Mouse (Mus musculus) left cerebral cortex, postnatal 10 days (tissue): Measurements from ENCODE around the gene Zhx3. TPM values are rescaled to one million over a fixed set of nuclear protein-coding genes. Genes with fewer than 3 reads are reported as not detected.

ENCODE experiments used
- DNase-seq, 2 experiments: peaks; one replicate each; pipeline ENCODE4 v3.0.0; 2021 to 2022; ENCODE audit warnings: low spot score in 2 of 2, mixed read lengths in 1 of 2; ENCODE audit errors: extremely low spot score in 1 of 2
- intact Hi-C: fragments of 180-260 bp; cut with DNase I; formaldehyde crosslinking; loops from one replicate; pipeline ENCODE4 v1.15.1; 2025
- total RNA-seq, 2 experiments: library from RNA; stranded (reverse); gene quantifications; 2 replicates each; pipeline ENCODE4 v1.2.3; 2021

Zhx3 gene
- total RNA-seq, 2 experiments from 2014 or later = 66.7 to 78.4 TPM

DNA sequence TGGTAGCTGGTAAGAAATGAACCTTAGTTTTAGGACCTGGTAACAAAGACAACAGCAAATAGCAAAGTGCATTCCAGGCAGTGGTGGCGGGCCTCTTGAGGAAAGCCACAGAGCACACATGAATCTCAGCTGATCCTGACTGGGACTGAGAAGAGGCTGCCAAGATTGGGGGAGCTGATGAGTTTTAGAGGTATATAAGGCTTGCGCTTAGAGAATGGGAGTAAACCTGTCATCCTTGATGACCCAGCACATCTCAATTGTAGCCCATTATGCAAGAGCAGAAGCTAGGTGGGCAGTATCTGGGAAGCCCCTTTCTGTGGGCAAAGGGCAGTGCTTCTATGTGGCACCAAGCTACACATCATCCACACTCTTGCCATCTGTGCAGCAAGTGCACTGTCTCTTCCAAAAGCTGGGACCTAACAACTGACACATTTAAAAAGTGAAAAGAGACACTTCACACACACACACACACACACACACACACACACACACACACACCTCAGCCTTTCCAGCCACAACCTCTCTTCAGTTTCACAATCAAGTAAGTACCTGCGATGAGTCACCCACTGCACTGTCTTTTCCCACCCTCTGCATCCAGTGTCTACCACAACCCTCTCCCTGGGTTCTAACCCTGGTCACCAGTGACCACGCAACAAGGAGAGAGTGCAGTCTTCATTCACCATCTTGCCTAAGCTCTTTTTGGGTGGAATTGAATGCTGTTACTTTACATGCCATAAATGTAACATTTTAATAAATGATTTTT lies 149.0 kb downstream of the Zhx3 start:
- intact Hi-C loops = no loop called here
- no peak for DNase-seq

DNA sequence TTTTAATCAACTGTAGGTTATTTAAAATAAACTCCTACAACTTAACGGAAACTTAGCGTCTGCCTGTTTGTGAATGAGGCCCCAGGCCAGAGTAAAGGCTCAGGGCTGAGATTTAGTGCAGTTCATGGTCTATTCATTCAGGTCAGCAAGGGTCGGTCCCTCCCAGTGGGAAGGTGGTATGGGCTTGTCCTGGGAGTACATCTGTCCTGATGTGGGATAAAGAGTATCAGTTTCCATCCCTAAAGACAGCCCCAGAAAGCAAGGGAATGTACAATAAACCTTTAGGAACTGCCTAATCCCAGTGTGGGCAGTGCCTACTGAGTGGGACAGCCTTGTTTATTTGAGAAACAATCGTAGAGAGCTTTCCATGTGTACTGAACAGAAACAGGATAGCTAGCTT lies 150.1 kb downstream of the Zhx3 start:
- DNase-seq = no peak
- intact Hi-C loops = no loop called here

DNA sequence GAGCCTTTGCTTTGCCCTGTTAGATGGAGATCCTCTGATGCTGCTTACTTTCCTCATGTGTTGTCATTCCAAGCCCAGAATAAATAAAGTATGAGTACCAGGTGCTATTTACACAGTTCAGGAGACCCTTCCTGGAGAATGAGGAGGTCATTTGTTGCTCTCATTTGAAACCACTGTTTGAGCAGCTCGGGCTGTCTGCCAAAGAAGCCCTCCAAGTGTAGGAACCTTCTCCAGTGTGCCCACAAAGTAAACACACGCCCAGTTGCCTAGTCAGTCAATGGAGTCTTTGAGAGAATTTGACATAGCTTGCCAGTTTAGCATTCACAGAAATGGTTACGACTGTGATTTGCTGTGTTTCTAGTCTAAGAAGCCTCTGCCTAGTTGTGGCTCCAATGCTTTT lies 154.0 kb downstream of the Zhx3 start:
- intact Hi-C loops = no loop called here
- no peak for DNase-seq

DNA sequence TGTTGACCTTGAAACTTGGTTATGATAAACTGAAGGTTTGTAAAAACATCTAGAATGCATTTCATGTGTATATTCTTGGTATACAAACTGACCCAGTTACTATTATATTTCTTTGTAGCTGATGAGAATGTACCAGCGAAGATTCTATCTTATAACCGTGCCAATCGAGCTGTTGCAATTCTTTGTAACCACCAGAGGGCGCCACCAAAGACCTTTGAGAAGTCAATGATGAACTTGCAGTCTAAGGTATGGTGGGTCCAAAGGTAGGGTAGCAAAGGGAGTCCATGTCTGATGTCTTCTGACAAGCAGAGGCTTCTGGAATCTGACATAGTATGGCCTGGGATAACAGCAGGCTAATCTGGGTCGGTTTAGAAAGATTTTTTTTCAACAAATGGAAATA lies 155.5 kb downstream of the Zhx3 start:
- intact Hi-C loops = no loop called here

DNA sequence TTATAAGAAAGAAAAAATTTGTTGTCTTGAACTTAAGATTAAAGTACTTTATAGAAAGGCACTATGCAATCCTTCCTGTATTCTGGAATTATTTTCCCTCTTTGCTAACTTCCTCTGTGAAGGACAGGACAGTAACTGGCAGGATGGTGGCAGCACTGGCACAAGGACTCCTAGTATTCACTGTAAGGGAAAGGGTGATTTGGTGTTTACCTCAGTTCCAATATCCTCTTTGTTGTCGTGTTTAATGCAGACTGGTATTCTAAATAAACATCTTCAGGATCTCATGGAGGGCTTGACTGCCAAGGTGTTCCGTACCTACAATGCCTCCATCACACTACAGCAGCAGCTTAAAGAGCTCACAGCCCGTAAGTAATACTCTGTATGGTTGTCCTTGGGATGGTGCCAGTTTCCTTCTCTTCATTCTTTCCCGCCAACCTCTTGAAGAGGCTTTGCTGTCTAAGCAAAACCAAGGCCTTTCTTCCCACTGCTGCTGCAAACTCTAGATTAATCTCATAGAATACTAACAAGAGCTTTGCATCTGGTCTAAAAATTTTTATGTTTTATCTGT lies 157.3 kb downstream of the Zhx3 start:
- DNase-seq = no peak
- intact Hi-C loops = no loop called here

More for the DNA sequence above, 155.5 kb downstream of the Zhx3 start:
- DNase-seq = no peak

DNA sequence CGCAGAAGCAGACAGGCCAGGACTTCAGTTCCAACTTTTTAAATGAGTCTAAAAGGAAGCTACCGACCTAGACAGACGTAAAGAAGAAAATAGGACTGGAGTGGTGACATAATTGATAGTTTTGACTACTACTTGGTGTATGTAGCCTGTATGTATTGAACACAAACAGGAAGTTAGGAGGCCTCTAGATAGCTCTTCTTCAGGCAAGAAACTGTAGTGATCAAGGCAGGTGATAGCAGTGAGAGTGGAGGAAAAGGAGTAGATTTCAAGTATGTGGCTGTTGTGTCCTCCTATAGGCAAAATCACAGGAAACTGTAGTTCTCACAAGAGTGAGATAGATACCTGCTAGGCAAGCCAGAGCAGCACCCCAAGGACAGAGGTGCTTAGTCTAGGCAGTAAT lies 165.1 kb downstream of the Zhx3 start:
- no peak for DNase-seq
- intact Hi-C loops = no loop called here

DNA sequence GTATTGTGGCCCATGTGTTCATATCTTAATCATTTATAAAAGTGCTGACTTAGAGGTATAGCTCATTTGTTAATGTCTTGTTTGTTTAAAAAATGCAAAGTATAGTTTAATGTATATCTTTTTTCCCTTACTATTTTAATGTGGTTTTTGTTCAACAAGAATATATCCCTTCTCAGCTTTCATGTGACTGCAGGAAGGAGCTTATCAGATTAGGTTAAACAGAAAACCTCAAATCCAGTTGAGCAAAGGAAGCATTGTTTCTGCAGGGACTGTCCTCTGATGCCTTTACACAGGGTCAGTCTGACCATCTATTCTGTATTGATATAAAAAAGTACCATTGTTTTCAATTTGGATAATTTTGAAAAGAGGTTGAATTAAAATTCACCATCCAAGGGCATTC lies 170.0 kb downstream of the Zhx3 start:
- DNase-seq = no peak
- intact Hi-C loops = no loop called here

DNA sequence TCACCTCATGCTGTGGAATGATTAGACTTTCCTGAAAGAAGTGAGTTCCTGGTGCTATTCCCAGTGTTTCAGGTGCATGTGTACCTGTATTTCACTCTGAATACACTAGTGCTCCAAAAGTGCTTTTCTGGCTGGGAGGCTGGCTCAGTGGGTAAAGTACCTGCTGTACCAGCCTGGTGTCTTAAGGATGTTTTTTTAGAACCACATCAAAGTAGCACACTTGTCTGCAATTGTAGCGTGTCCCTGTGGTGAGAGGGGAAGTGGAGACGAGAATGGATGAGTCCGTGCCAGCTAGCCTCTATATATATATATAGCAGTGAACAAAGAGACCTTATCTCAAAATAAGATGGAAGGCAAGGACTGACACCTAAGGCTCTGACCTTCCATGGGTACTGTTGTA lies 171.2 kb downstream of the Zhx3 start:
- intact Hi-C loops = no loop called here
- DNase-seq = no peak

DNA sequence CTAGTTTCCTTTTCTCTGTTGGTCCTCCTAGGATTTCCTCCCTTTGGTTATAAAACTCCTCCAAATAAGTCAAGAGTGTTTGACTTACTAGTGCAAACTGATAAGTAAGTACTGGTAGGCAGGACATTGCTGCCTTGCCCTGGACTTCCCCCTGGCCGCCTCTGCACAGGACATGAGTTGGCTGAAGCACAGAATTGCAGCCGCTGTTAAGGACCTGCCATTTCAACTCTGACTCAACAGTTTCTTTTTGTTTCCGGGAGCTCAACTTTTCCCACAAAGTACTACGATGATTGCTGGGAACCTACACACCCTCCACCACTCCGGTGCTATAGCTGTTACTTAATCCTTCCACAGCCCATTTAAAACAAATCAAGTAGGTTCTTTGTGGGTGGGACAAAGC lies 172.5 kb downstream of the Zhx3 start:
- peak in 1 of 2 experiments; percentile 38 for DNase-seq
- intact Hi-C loops = no loop called here

Other genes starting within 250 kb of the Zhx3 start
- gene Top1, start 227.1 kb downstream of the Zhx3 start, total RNA-seq = 10 to 100 TPM; 75.5 to 77.0 TPM
- gene Plcg1, start 141.7 kb downstream of the Zhx3 start, total RNA-seq = 100 to 1,000 TPM; 123 to 130 TPM
- gene Lpin3, start 7.7 kb upstream of the Zhx3 start, total RNA-seq = under 1 TPM; 0.34 to 0.36 TPM
- gene Emilin3, start 39.3 kb upstream of the Zhx3 start, total RNA-seq = under 1 TPM; 0.47 to 0.66 TPM
- gene Chd6, start 236.1 kb upstream of the Zhx3 start, total RNA-seq = 10 to 100 TPM; 53.4 to 54.2 TPM